Mouse (Mus musculus) liver, adult 2 months (tissue): ENCODE measurements at regions not wholly inside any gene's neighbourhood (a gene's known extent, or its start where the extent isn't known, plus 50 kb on each side); places are given as distances from the start of the nearest gene placed in this dataset.

Source experiments
- CTCF ChIP-seq: fragments of 200-500 bp; IDR thresholded peaks from 2 replicates; pipeline ENCODE4 v1.5.1; 2011; ENCODE audit warnings: low read depth, low read length, control low read depth
- POLR2A ChIP-seq: fragments of 200-500 bp; IDR thresholded peaks from 2 replicates; pipeline ENCODE4 v1.6.1; 2011; ENCODE audit warnings: low read length, control low read depth; ENCODE audit not compliant: insufficient read depth; ENCODE audit errors: extremely low read depth

DNA sequence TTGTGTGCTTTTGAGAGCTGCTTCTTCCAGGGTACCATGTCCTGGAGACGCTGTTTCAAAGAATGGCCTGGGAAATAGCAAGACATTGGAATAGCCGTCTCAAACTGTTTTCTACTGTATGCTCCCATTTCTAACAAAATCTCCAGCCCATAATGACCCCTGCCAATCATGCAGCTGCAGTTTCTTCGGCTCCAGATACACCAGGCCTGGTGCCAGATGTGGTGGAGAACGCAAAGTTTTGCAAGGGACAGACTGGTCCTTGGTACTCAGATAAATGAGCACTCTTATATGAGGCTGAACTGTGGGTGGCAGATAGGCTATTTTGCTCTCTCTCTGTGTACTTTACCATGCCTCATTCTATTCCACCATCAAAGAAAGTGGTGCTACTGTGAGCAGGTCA lies 58.2 kb upstream of the Slc44a1 start:
- TF ChIP-seq POLR2A (no peak), CTCF (no peak)
